Mouse (Mus musculus) mouse trophoblast stem cell (cell line): ENCODE measurements around the gene Glyctk.

ENCODE experiments used
- in situ Hi-C, 2 experiments: fragments of 300-500 bp; cut with MseI, MboI; formaldehyde crosslinking; loops; 2 replicates in 1 of 2; 3 replicates in 1 of 2; pipeline ENCODE4 v1.15.1; 2025

The Glyctk gene

GRCm38 (mm10) chr9:106147281-106147680, 10.7 kb downstream of the Glyctk start:
- in situ Hi-C loops = no loop called here

- in situ Hi-C loops = no loop called here
Observed at GRCm38 (mm10) chr9:106145582-106145981, 12.4 kb downstream of the Glyctk start.

GRCm38 (mm10) chr9:106144176-106144575, 13.8 kb downstream of the Glyctk start:
- in situ Hi-C loops = no loop called here

GRCm38 (mm10) chr9:106141955-106142354, 16.0 kb downstream of the Glyctk start:
- in situ Hi-C loops = no loop called here

- in situ Hi-C loops = no loop called here
Observed at GRCm38 (mm10) chr9:106139763-106140162, 18.2 kb downstream of the Glyctk start.

- in situ Hi-C loops = no loop called here
Observed at GRCm38 (mm10) chr9:106137671-106138216, 20.2 kb downstream of the Glyctk start.

GRCm38 (mm10) chr9:106130250-106130649, 27.7 kb downstream of the Glyctk start:
- in situ Hi-C loops = no loop called here

- in situ Hi-C loops = no loop called here
Observed at GRCm38 (mm10) chr9:106129072-106129471, 28.9 kb downstream of the Glyctk start.

GRCm38 (mm10) chr9:106126786-106127251, 31.1 kb downstream of the Glyctk start:
- in situ Hi-C loops = no loop called here

GRCm38 (mm10) chr9:106123599-106123998, 34.3 kb downstream of the Glyctk start:
- in situ Hi-C loops = loop anchor here in 1 of 2 experiments (25.0 kb wide), 1 partner anchor 436 kb away; no protein-coding TSS in a partner anchor

GRCm38 (mm10) chr9:106119075-106119474, 38.9 kb downstream of the Glyctk start:
- in situ Hi-C loops = loop anchor here in 1 of 2 experiments (25.0 kb wide), 1 partner anchor 432 kb away; no protein-coding TSS in a partner anchor

GRCm38 (mm10) chr9:106115801-106116424, 42.0 kb downstream of the Glyctk start:
- in situ Hi-C loops = loop anchor here in 1 of 2 experiments (25.0 kb wide), 1 partner anchor 429 kb away; no protein-coding TSS in a partner anchor

GRCm38 (mm10) chr9:106112770-106113423, 45.0 kb downstream of the Glyctk start:
- in situ Hi-C loops = loop anchor here in 1 of 2 experiments (25.0 kb wide), 1 partner anchor 426 kb away; no protein-coding TSS in a partner anchor

- in situ Hi-C loops = loop anchor here in 1 of 2 experiments (25.0 kb wide), 1 partner anchor 419 kb away; no protein-coding TSS in a partner anchor
Observed at GRCm38 (mm10) chr9:106106241-106106640, 51.7 kb downstream of the Glyctk start.

- in situ Hi-C loops = loop anchor here in 1 of 2 experiments (25.0 kb wide), 1 partner anchor 417 kb away; no protein-coding TSS in a partner anchor
Observed at GRCm38 (mm10) chr9:106104401-106104800, 53.5 kb downstream of the Glyctk start.
